In genomic region chrX:77795858-77796174, GRCm38 (mm10) we compare ENCODE assay signal across 8 mouse cellular contexts. TPM values are rescaled to one million over a fixed set of nuclear protein-coding genes. Genes with fewer than 3 reads are reported as not detected.
DNase-seq lines count a peak whose midpoint lies in the region.

No protein-coding gene starts in this region.

- H3K27me3 ChIP-seq in megakaryocyte, embryonic 14.5 days (replicated peaks): peaks cover 10% of the 10 kb centered on the region

- peak overlapping the region; percentile 96 for H3K4me3 ChIP-seq in megakaryocyte, embryonic 14.5 days (replicated peaks)

- peak; percentile 92 for DNase-seq in ZHBTc4 (ENCODE audit: low read depth, low spot score)
- peak; percentile 58 to 75 for DNase-seq in cerebellum, postnatal 4 days (ENCODE audit: low spot score in 2 of 2)
- peak; percentile 80 to 82 for DNase-seq in gastrocnemius, adult 8-10 months (ENCODE audit: low spot score in 2 of 2)
- peak; percentile 94 for DNase-seq in induced T-regulatory cell, adult 2 months (ENCODE audit: low read depth)
- peak; percentile 78 to 88 for DNase-seq in left cerebral cortex, adult 9 months (ENCODE audit: low spot score in 2 of 2)
- DNase-seq in right cerebral cortex, adult 2 months (ENCODE audit: low spot score in 2 of 2): peak; percentile 85 to 87
- peak; percentile 54 for DNase-seq in urinary bladder, postnatal 10 days (ENCODE audit: low spot score)

- H3K36me3 ChIP-seq in megakaryocyte, embryonic 14.5 days (replicated peaks; ENCODE audit: low read length): no peaks in the 10 kb centered on the region

- no peaks in the 10 kb centered on the region for H3K9me3 ChIP-seq in megakaryocyte, embryonic 14.5 days

- H3K4me1 ChIP-seq in megakaryocyte, embryonic 14.5 days: peaks cover 29% of the 10 kb centered on the region

RNA-seq across cellular contexts. Expression of gene Prkx, which starts 0.3 kb away (rescaled TPM):
- total RNA-seq in gastrocnemius, adult 8-10 months (2022): 1 to 10 TPM; 7.7 to 8.3 (median 7.9) TPM
- 4.2 and 4.6 TPM in 2 replicates for polyA plus RNA-seq in megakaryocyte, embryonic 14.5 days (2012; ENCODE audit: insufficient read depth, low replicate concordance)

RNA-seq across cellular contexts. Expression of gene Pbsn, which starts 57.6 kb away (rescaled TPM):
- not detected for total RNA-seq in gastrocnemius, adult 8-10 months (2022)
- not detected in 2 replicates for polyA plus RNA-seq in megakaryocyte, embryonic 14.5 days (2012; ENCODE audit: insufficient read depth, low replicate concordance)

Comparison
In these comparisons a context has a peak if more than half of its experiments do, and no peak if none do; other contexts are left out.
1. Peak in every context shown above with its lines: DNase-seq and H3K4me3 ChIP-seq.